11 mouse cellular contexts compared by ENCODE assay signal in the genomic region with DNA sequence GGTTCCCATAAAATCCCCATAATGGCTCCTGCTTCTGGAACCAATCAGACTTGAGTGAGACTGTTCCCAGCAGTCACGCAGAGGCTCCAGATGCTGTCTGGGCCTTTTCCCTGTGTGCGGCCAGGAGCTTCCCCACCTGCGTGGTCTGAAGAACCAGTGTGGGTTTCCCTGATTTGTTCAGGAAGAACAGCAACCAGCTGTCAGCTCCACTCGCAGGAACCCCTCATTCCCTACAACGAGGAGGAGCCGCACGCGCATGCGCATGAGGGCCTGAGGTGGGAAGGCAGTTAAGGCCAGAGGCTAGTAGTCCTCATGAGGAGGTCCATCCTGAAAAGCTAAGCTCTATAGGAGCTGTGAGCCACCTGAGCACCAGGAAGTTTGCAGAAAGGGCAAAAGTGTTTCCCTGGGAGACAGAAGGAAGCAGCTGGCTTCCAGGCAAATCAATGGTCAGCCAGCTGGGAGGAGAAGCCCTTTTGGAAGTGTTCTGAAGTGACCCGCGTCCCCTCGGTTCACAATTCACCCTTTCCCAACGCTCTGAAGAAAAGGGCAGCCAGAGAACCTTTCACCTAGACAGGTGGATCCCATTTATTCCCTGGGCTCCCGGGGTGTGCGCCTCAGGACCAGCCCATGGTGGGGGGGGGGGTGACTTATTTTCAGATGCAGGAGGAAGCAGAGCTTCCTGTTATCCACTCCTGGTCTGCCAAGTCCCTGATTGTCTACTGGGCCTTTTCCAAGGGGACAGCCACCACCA. TPM values are rescaled to one million over a fixed set of nuclear protein-coding genes. Genes with fewer than 3 reads are reported as not detected.
DNase-seq lines count a peak whose midpoint lies in the region; ATAC-seq and TF ChIP-seq lines count a peak whose summit lies in the region.
"Had no signal": no experiment of that assay in that cellular context is flagged by ENCODE, and none has a peak within 500 bp of the region (broad histone marks: within the 10 kb centered on the region; RNA-seq: fewer than 3 reads in every experiment).

No protein-coding gene starts in this region.

- H3K36me3 ChIP-seq in forebrain, embryonic 10.5 days (replicated peaks): no peaks in the 10 kb centered on the region
- no peaks in the 10 kb centered on the region for H3K36me3 ChIP-seq in forebrain, postnatal 0 days (ENCODE audit: insufficient read depth)
- no peaks in the 10 kb centered on the region for H3K36me3 ChIP-seq in midbrain, embryonic 15.5 days (replicated peaks)
- no peaks in the 10 kb centered on the region for H3K36me3 ChIP-seq in midbrain, embryonic 13.5 days

- no peak overlapping the region for H3K9ac ChIP-seq in forebrain, postnatal 0 days
- no peak overlapping the region for H3K9ac ChIP-seq in midbrain, embryonic 15.5 days
- H3K9ac ChIP-seq in midbrain, embryonic 13.5 days (replicated peaks): no peak overlapping the region

- no peak for ATAC-seq in forebrain, postnatal 0 days
- no peak for ATAC-seq in midbrain, embryonic 15.5 days (replicated peaks)
- no peak for ATAC-seq in midbrain, embryonic 13.5 days
- ATAC-seq: activated CD4-positive, CD25-positive, alpha-beta regulatory T cell, adult 4 months; hindbrain, postnatal 0 days had no signal

- H3K4me3 ChIP-seq in forebrain, embryonic 10.5 days: no peak overlapping the region
- no peak overlapping the region for H3K4me3 ChIP-seq in forebrain, postnatal 0 days (ENCODE audit: low read depth, low read length)
- H3K4me3 ChIP-seq in midbrain, embryonic 15.5 days: no peak overlapping the region
- H3K4me3 ChIP-seq in midbrain, embryonic 13.5 days (replicated peaks): no peak overlapping the region

- DNase-seq in forebrain, embryonic 10.5 days (ENCODE audit: extremely low spot score, low spot score): no peak
- no peak for DNase-seq in forebrain, postnatal 0 days
- peak; percentile 60 for DNase-seq in kidney, postnatal 14 days
- DNase-seq in urinary bladder, postnatal 36 days (ENCODE audit: low spot score in 2 of 2): no peak
- DNase-seq in layer of hippocampus, adult 18-20 months (ENCODE audit: low spot score in 2 of 2): no peak
- no peak for DNase-seq in spleen, postnatal 36 days (ENCODE audit: low spot score in 2 of 2)
- DNase-seq: retina, postnatal 1 day had no signal

- H3K4me1 ChIP-seq in forebrain, embryonic 10.5 days: peaks cover 31% of the 10 kb centered on the region
- H3K4me1 ChIP-seq in forebrain, postnatal 0 days (ENCODE audit: insufficient read depth): no peaks in the 10 kb centered on the region
- H3K4me1 ChIP-seq in midbrain, embryonic 15.5 days: peaks cover 10% of the 10 kb centered on the region
- peaks cover 14% of the 10 kb centered on the region for H3K4me1 ChIP-seq in midbrain, embryonic 13.5 days (replicated peaks)

- 67% methylated on average over 15 of the region's 15 CpGs for WGBS in forebrain, embryonic 10.5 days
- WGBS in forebrain, postnatal 0 days: 72% methylated on average over 15 of the region's 15 CpGs
- WGBS in midbrain, embryonic 15.5 days: 72% methylated on average over 15 of the region's 15 CpGs
- 72% methylated on average over 15 of the region's 15 CpGs for whole genome bisulfite sequencing in midbrain, embryonic 13.5 days

- H3K27ac ChIP-seq in forebrain, embryonic 10.5 days: peak overlapping the region; percentile 59; the same call in 1 of the 2 replicates
- H3K27ac ChIP-seq in forebrain, postnatal 0 days (ENCODE audit: low read depth, low read length): no peak overlapping the region
- peak overlapping the region; percentile 29; the same call in 1 of the 2 replicates for H3K27ac ChIP-seq in midbrain, embryonic 15.5 days
- H3K27ac ChIP-seq in midbrain, embryonic 13.5 days: no peak overlapping the region
- H3K27ac ChIP-seq: hindbrain, postnatal 0 days had no signal

- TF ChIP-seq CTCF in forebrain, postnatal 0 days (IDR thresholded peaks at IDR 0.05; ENCODE audit: low read depth): no peak

- peaks cover 11% of the 10 kb centered on the region for H3K27me3 ChIP-seq in forebrain, embryonic 10.5 days (ENCODE audit: poor library complexity, severe bottlenecking)
- no peaks in the 10 kb centered on the region for H3K27me3 ChIP-seq in forebrain, postnatal 0 days (ENCODE audit: insufficient read depth, low read length)
- no peaks in the 10 kb centered on the region for H3K27me3 ChIP-seq in midbrain, embryonic 15.5 days (replicated peaks)
- no peaks in the 10 kb centered on the region for H3K27me3 ChIP-seq in midbrain, embryonic 13.5 days

- no peak overlapping the region for H3K4me2 ChIP-seq in forebrain, postnatal 0 days (ENCODE audit: low read depth)
- no peak overlapping the region for H3K4me2 ChIP-seq in midbrain, embryonic 15.5 days
- no peak overlapping the region for H3K4me2 ChIP-seq in midbrain, embryonic 13.5 days (replicated peaks)

- H3K9me3 ChIP-seq in forebrain, embryonic 10.5 days: no peaks in the 10 kb centered on the region
- no peaks in the 10 kb centered on the region for H3K9me3 ChIP-seq in forebrain, postnatal 0 days (ENCODE audit: low read length)
- H3K9me3 ChIP-seq in midbrain, embryonic 15.5 days: no peaks in the 10 kb centered on the region
- no peaks in the 10 kb centered on the region for H3K9me3 ChIP-seq in midbrain, embryonic 13.5 days

RNA-seq across cellular contexts. Expression of a gene that starts 23.0 kb away (rescaled TPM):
- 6.4 and 6.5 TPM in 2 replicates for polyA plus RNA-seq in forebrain, embryonic 10.5 days (2016; fragmentation: Nextera tagmentation; extraction: Ambion mirVana)
- 18.9 and 22.8 TPM in 2 replicates for total RNA-seq in forebrain, postnatal 0 days (2014; rRNA removed)
- polyA plus RNA-seq in forebrain, postnatal 0 days (2015; fragmentation: Nextera tagmentation; extraction: Ambion mirVana): 16.0 and 17.9 TPM in 2 replicates
- 15.4 and 15.8 TPM in 2 replicates for polyA plus RNA-seq in midbrain, embryonic 15.5 days (2015; fragmentation: Nextera tagmentation; extraction: Ambion mirVana)
- polyA plus RNA-seq in midbrain, embryonic 13.5 days (2015; fragmentation: Nextera tagmentation; extraction: Ambion mirVana): 10.7 and 11.1 TPM in 2 replicates
- 10 to 100 TPM; 17.4 to 17.9 TPM for total RNA-seq in layer of hippocampus, adult 18-20 months (2021)

RNA-seq across cellular contexts. Expression of a gene that starts 44.0 kb away (rescaled TPM):
- polyA plus RNA-seq in forebrain, embryonic 10.5 days (2016; fragmentation: Nextera tagmentation; extraction: Ambion mirVana): 2.5 and 2.8 TPM in 2 replicates
- 6.4 and 6.5 TPM in 2 replicates for total RNA-seq in forebrain, postnatal 0 days (2014; rRNA removed)
- 1.3 and 1.9 TPM in 2 replicates for polyA plus RNA-seq in forebrain, postnatal 0 days (2015; fragmentation: Nextera tagmentation; extraction: Ambion mirVana)
- polyA plus RNA-seq in midbrain, embryonic 15.5 days (2015; fragmentation: Nextera tagmentation; extraction: Ambion mirVana): 2.5 and 3.0 TPM in 2 replicates
- 2.2 and 2.5 TPM in 2 replicates for polyA plus RNA-seq in midbrain, embryonic 13.5 days (2015; fragmentation: Nextera tagmentation; extraction: Ambion mirVana)
- total RNA-seq in layer of hippocampus, adult 18-20 months (2021): 10 to 100 TPM; 27.2 to 27.4 TPM

Comparison
In these comparisons a context has a peak if more than half of its experiments do, and no peak if none do; other contexts are left out.
1. H3K27ac ChIP-seq: peak in forebrain, embryonic 10.5 days (single experiment) and midbrain, embryonic 15.5 days (single experiment); none in forebrain, postnatal 0 days (single experiment) and midbrain, embryonic 13.5 days (single experiment).